Mouse (Mus musculus) telencephalon, adult 2 months (tissue): ENCODE measurements at regions not wholly inside any gene's neighbourhood (a gene's known extent, or its start where the extent isn't known, plus 50 kb on each side); places are given as distances from the start of the nearest gene placed in this dataset.
"Not testable (repeated sequence)": the region's sequence is repeated elsewhere in the genome, so short reads cannot be mapped to it uniquely, and the experiment has no call there.

ENCODE experiments used
- DNase-seq: peaks from one replicate; pipeline ENCODE4 v3.0.0-alpha.2; 2011; ENCODE audit warnings: low read depth, low spot score

GRCm38 (mm10) chr7:82047456-82047855, 55.4 kb upstream of the Bnc1 start:
- no peak for DNase-seq

GRCm38 (mm10) chr7:82053411-82053810, 61.3 kb upstream of the Bnc1 start:
- no peak for DNase-seq

- no peak for DNase-seq
Observed at GRCm38 (mm10) chr7:82056551-82057230, 64.6 kb upstream of the Bnc1 start.

GRCm38 (mm10) chr7:82063407-82063806, 71.3 kb upstream of the Bnc1 start:
- DNase-seq: peak; percentile 32

- DNase-seq: peak; percentile 21
Observed at GRCm38 (mm10) chr7:82069629-82070450, 77.7 kb upstream of the Bnc1 start.

GRCm38 (mm10) chr7:82070946-82071727, 79.0 kb upstream of the Bnc1 start:
- DNase-seq: no peak

- peak; percentile 60 for DNase-seq
Observed at GRCm38 (mm10) chr7:82075359-82075758, 83.3 kb upstream of the Bnc1 start.

- no peak for DNase-seq
Observed at GRCm38 (mm10) chr7:82081851-82082250, 89.8 kb upstream of the Bnc1 start.

GRCm38 (mm10) chr7:82082883-82083282, 90.8 kb upstream of the Sh3gl3 start:
- DNase-seq: no peak

GRCm38 (mm10) chr7:82084473-82084872, 89.2 kb upstream of the Sh3gl3 start:
- DNase-seq: no peak

GRCm38 (mm10) chr7:82085205-82085604, 88.4 kb upstream of the Sh3gl3 start:
- DNase-seq: no peak

GRCm38 (mm10) chr7:82098136-82098535, 75.5 kb upstream of the Sh3gl3 start:
- no peak for DNase-seq

- no peak for DNase-seq
Observed at GRCm38 (mm10) chr7:82101314-82101713, 72.3 kb upstream of the Sh3gl3 start.

- no peak for DNase-seq
Observed at GRCm38 (mm10) chr7:82105631-82106030, 68.0 kb upstream of the Sh3gl3 start.

- DNase-seq: not testable (repeated sequence)
Observed at GRCm38 (mm10) chr7:82109141-82109540, 64.5 kb upstream of the Sh3gl3 start.

GRCm38 (mm10) chr7:82109550-82109949, 64.1 kb upstream of the Sh3gl3 start:
- DNase-seq: no peak

- no peak for DNase-seq
Observed at GRCm38 (mm10) chr7:82109977-82110376, 63.7 kb upstream of the Sh3gl3 start.

- DNase-seq: no peak
Observed at GRCm38 (mm10) chr7:82112046-82112445, 61.6 kb upstream of the Sh3gl3 start.

GRCm38 (mm10) chr7:82115646-82116045, 58.0 kb upstream of the Sh3gl3 start:
- no peak for DNase-seq

GRCm38 (mm10) chr7:82119266-82119665, 54.4 kb upstream of the Sh3gl3 start:
- DNase-seq: peak; percentile 65

GRCm38 (mm10) chr7:82119866-82120265, 53.8 kb upstream of the Sh3gl3 start:
- no peak for DNase-seq

GRCm38 (mm10) chr7:82121746-82122145, 51.9 kb upstream of the Sh3gl3 start:
- peak; percentile 35 for DNase-seq
